Comparison of ENCODE assay signal across 27 mouse cellular contexts in the genomic region with DNA sequence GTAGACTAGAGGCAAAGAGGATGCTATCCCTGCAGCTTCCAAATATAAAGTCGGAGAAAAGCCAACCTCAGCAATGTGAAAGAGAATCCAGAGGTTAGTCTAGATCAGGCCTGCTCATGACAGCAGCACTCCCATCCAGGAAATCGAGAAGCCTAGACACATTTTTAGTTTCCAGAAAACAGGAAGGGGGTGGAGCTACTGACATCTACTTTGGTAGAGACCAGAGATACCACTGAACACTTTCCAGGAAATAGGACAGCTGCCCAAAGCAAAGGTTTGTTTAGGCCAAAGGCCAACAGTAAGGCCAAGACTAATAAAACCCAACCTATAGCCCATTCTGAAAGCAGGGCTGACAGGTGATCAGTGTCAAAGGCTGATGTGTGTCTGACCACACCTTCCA.
DNase-seq lines count a peak whose midpoint lies in the region; ATAC-seq lines count a peak whose summit lies in the region.
"Had no signal": no experiment of that assay in that cellular context is flagged by ENCODE, and none has a peak within 500 bp of the region (broad histone marks: within the 10 kb centered on the region; RNA-seq: fewer than 3 reads in every experiment).

No protein-coding gene starts in this region.

- no peaks in the 10 kb centered on the region for H3K27me3 ChIP-seq in heart, embryonic 10.5 days (ENCODE audit: insufficient read depth, poor library complexity, severe bottlenecking)
- no peaks in the 10 kb centered on the region for H3K27me3 ChIP-seq in heart, embryonic 16.5 days (ENCODE audit: control insufficient read depth, insufficient read depth, low read length)
- H3K27me3 ChIP-seq in hindbrain, embryonic 11.5 days (ENCODE audit: control insufficient read depth, insufficient read depth, low read length): no peaks in the 10 kb centered on the region
- H3K27me3 ChIP-seq: embryonic facial prominence, embryonic 13.5 days; forebrain, embryonic 12.5 days; forebrain, embryonic 15.5 days; heart, embryonic 15.5 days; hindbrain, embryonic 12.5 days; hindbrain, embryonic 15.5 days had no signal

- intact Hi-C loops in heart, postnatal 25 days (cut with DNase I): no loop called here

- no peak overlapping the region for H3K4me2 ChIP-seq in heart, embryonic 16.5 days (ENCODE audit: low read depth, low read length)
- H3K4me2 ChIP-seq in hindbrain, embryonic 11.5 days (replicated peaks; ENCODE audit: low read depth, low read length): no peak overlapping the region
- H3K4me2 ChIP-seq: embryonic facial prominence, embryonic 13.5 days; forebrain, embryonic 12.5 days; forebrain, embryonic 15.5 days; heart, embryonic 15.5 days; hindbrain, embryonic 12.5 days; hindbrain, embryonic 15.5 days had no signal

- peak; percentile 37; the same call in 1 of the 2 replicates for ATAC-seq in heart, embryonic 16.5 days (replicated peaks; ENCODE audit: extremely low read depth, insufficient read depth, low FRiP score)
- no peak for ATAC-seq in hindbrain, embryonic 11.5 days (ENCODE audit: low FRiP score)
- ATAC-seq: activated CD4-positive, CD25-positive, alpha-beta regulatory T cell, adult 4 months; CD4-positive, CD25-positive, alpha-beta regulatory T cell, adult 4 months; forebrain, embryonic 15.5 days; intestine, postnatal 0 days had no signal

- H3K4me1 ChIP-seq in heart, embryonic 10.5 days: no peaks in the 10 kb centered on the region
- H3K4me1 ChIP-seq in heart, embryonic 16.5 days (ENCODE audit: control insufficient read depth, insufficient read depth, low read length): no peaks in the 10 kb centered on the region
- H3K4me1 ChIP-seq in hindbrain, embryonic 11.5 days (replicated peaks; ENCODE audit: control insufficient read depth, insufficient read depth, low read length): no peaks in the 10 kb centered on the region
- H3K4me1 ChIP-seq: embryonic facial prominence, embryonic 10.5 days; embryonic facial prominence, embryonic 13.5 days; forebrain, embryonic 12.5 days; forebrain, embryonic 15.5 days; heart, embryonic 15.5 days; hindbrain, embryonic 12.5 days; hindbrain, embryonic 15.5 days had no signal

- no peaks in the 10 kb centered on the region for H3K9me3 ChIP-seq in heart, embryonic 10.5 days
- H3K9me3 ChIP-seq in heart, embryonic 16.5 days (replicated peaks; ENCODE audit: control insufficient read depth, low read length): peaks cover 4% of the 10 kb centered on the region
- no peaks in the 10 kb centered on the region for H3K9me3 ChIP-seq in hindbrain, embryonic 11.5 days (ENCODE audit: control insufficient read depth, low read length)
- H3K9me3 ChIP-seq: embryonic facial prominence, embryonic 10.5 days; embryonic facial prominence, embryonic 13.5 days; forebrain, embryonic 12.5 days; forebrain, embryonic 15.5 days; heart, embryonic 15.5 days; hindbrain, embryonic 12.5 days; hindbrain, embryonic 15.5 days had no signal

- 62% methylated on average over 2 of the region's 2 CpGs for WGBS in heart, embryonic 10.5 days
- 56% methylated on average over 2 of the region's 2 CpGs for WGBS in heart, embryonic 16.5 days
- WGBS in hindbrain, embryonic 11.5 days: 90% methylated on average over 2 of the region's 2 CpGs

- peak; percentile 61 for DNase-seq in heart, embryonic 10.5 days (ENCODE audit: low spot score)
- no peak for DNase-seq in heart, postnatal 25 days (ENCODE audit: low spot score)
- DNase-seq in heart, adult 8-10 months (ENCODE audit: low spot score): no peak
- peak; percentile 11 for DNase-seq in 3T3-L1 (ENCODE audit: low read depth, low spot score)
- DNase-seq in hindbrain, embryonic 11.5 days (ENCODE audit: low spot score): no peak
- DNase-seq: adrenal gland, adult 8-10 months; adrenal gland, postnatal 25 days; cerebellum, adult 11-12 months; cerebellum, adult 8-10 months; cerebellum, postnatal 10 days; cerebellum, postnatal 36 days; embryo, embryonic 11 days; gastrocnemius, postnatal 25 days; heart, postnatal 36 days; kidney, adult 8-10 months had no signal

- H3K27ac ChIP-seq in heart, embryonic 10.5 days: no peak overlapping the region
- no peak overlapping the region for H3K27ac ChIP-seq in heart, embryonic 16.5 days (ENCODE audit: low read length)
- no peak overlapping the region for H3K27ac ChIP-seq in hindbrain, embryonic 11.5 days (ENCODE audit: low read depth, low read length)
- H3K27ac ChIP-seq: embryonic facial prominence, embryonic 10.5 days; embryonic facial prominence, embryonic 13.5 days; forebrain, embryonic 12.5 days; forebrain, embryonic 15.5 days; heart, embryonic 15.5 days; hindbrain, embryonic 12.5 days; hindbrain, embryonic 15.5 days had no signal

- H3K4me3 ChIP-seq in heart, embryonic 10.5 days: no peak overlapping the region
- no peak overlapping the region for H3K4me3 ChIP-seq in heart, embryonic 16.5 days (ENCODE audit: low read length)
- H3K4me3 ChIP-seq in hindbrain, embryonic 11.5 days (ENCODE audit: low read depth, low read length): no peak overlapping the region
- H3K4me3 ChIP-seq: embryonic facial prominence, embryonic 10.5 days; embryonic facial prominence, embryonic 13.5 days; erythroblast, embryonic 14.5 days; forebrain, embryonic 12.5 days; forebrain, embryonic 15.5 days; heart, embryonic 15.5 days; hindbrain, embryonic 12.5 days; hindbrain, embryonic 15.5 days had no signal

- no peak overlapping the region for H3K9ac ChIP-seq in heart, embryonic 16.5 days (ENCODE audit: low read length)
- no peak overlapping the region for H3K9ac ChIP-seq in hindbrain, embryonic 11.5 days (ENCODE audit: low read depth, low read length)
- H3K9ac ChIP-seq: embryonic facial prominence, embryonic 13.5 days; forebrain, embryonic 12.5 days; forebrain, embryonic 15.5 days; heart, embryonic 15.5 days; hindbrain, embryonic 12.5 days; hindbrain, embryonic 15.5 days had no signal

- no peaks in the 10 kb centered on the region for H3K36me3 ChIP-seq in heart, embryonic 10.5 days
- H3K36me3 ChIP-seq in heart, embryonic 16.5 days (ENCODE audit: control insufficient read depth, insufficient read depth): no peaks in the 10 kb centered on the region
- no peaks in the 10 kb centered on the region for H3K36me3 ChIP-seq in hindbrain, embryonic 11.5 days (ENCODE audit: control insufficient read depth, insufficient read depth, low read length)
- H3K36me3 ChIP-seq: embryonic facial prominence, embryonic 10.5 days; embryonic facial prominence, embryonic 13.5 days; forebrain, embryonic 12.5 days; forebrain, embryonic 15.5 days; heart, embryonic 15.5 days; hindbrain, embryonic 12.5 days; hindbrain, embryonic 15.5 days had no signal

Comparison
In these comparisons a context has a peak if more than half of its experiments do, and no peak if none do; other contexts are left out.
1. DNase-seq: peak in heart, embryonic 10.5 days (single experiment) and 3T3-L1 (single experiment); none in heart, postnatal 25 days (single experiment), heart, adult 8-10 months (single experiment) and hindbrain, embryonic 11.5 days (single experiment).